Mouse (Mus musculus) hindbrain, embryonic 15.5 days (tissue): Measurements from ENCODE around the gene Hif3a. TPM values are rescaled to one million over a fixed set of nuclear protein-coding genes. Genes with fewer than 3 reads are reported as not detected.
A peak's percentile ranks its signal among the peaks of the same experiment; 100 is the strongest.

Experiments
- ATAC-seq: fragments of 200-750 bp; cut with Nextera tagmentation; 2 replicates; pipeline ENCODE4 v1.8.0; 2017; ENCODE audit warnings: low read depth, moderate number of reproducible peaks, moderate TSS enrichment; ENCODE audit not compliant: low FRiP score
- H3K27ac ChIP-seq: fragments of 300-500 bp; sonication (generic); replicated peaks from 2 replicates; pipeline ENCODE4 v1.5.1; 2015; ENCODE audit warnings: mild to moderate bottlenecking, inconsistent platforms
- H3K27me3 ChIP-seq: fragments of 300-500 bp; sonication (generic); 2 replicates; pipeline ENCODE4 v1.6.1; 2015; ENCODE audit warnings: control low read depth, inconsistent platforms
- H3K36me3 ChIP-seq: fragments of 300-500 bp; sonication (generic); 2 replicates; pipeline ENCODE4 v1.6.1; 2015; ENCODE audit warnings: control low read depth, inconsistent platforms
- H3K4me1 ChIP-seq: fragments of 300-500 bp; sonication (generic); replicated peaks from 2 replicates; pipeline ENCODE4 v1.6.1; 2015; ENCODE audit warnings: control low read depth, inconsistent platforms
- H3K4me2 ChIP-seq: fragments of 300-500 bp; sonication (generic); 2 replicates; pipeline ENCODE4 v1.6.1; 2015; ENCODE audit warnings: moderate library complexity, mild to moderate bottlenecking, inconsistent platforms
- H3K4me3 ChIP-seq: fragments of 300-500 bp; sonication (generic); 2 replicates; pipeline ENCODE4 v1.5.1; 2015; ENCODE audit warnings: mild to moderate bottlenecking, inconsistent platforms
- H3K9ac ChIP-seq: fragments of 300-500 bp; sonication (generic); 2 replicates; pipeline ENCODE4 v1.6.1; 2015; ENCODE audit warnings: inconsistent platforms
- H3K9me3 ChIP-seq: fragments of 300-500 bp; sonication (generic); 2 replicates; pipeline ENCODE4 v1.6.1; 2016; ENCODE audit warnings: control low read depth, inconsistent platforms
- WGBS: fragments of 180-500 bp; shearing (Covaris S2); methylation state at CpG from one replicate; pipeline ENCODE4 v1.1.7; 2015; 5-methylcytosine and 5-hydroxymethylcytosine counted together
- polyA plus RNA-seq: library from polyadenylated mRNA; unstranded; fragments of >200 nt; fragmentation: Nextera tagmentation; extraction: Ambion mirVana; gene quantifications from 2 replicates; pipeline ENCODE4 v1.2.1, GENCODE M21; 2015

The Hif3a gene
- polyA plus RNA-seq, 1 experiment from 2014 or later, result 5.4 TPM

DNA sequence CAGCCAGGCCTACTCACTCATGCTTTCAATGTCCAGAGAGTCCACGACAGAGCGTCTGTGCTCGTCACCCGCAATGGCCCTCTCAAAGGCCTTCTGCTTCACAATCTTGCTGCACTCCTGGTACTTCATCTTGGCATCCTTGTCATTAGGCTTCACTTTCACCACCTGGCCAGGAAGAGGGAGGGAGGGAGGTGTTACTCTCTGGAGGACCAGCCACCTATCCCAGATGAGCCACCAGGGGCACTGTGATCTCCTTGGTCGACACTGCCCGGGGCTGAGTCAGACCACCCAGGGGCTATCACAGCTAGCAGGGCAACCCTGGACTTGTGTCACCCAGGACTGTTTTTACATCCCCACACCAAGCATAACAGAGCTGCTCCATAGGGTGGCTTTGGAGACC, 46.8 kb downstream of the Hif3a start:
- Histone ChIP-seq H3K27ac (no peak overlapping the region), H3K36me3 (peaks cover 69% of the 10 kb centered on the region), H3K9ac (no peak overlapping the region), H3K4me2 (no peak overlapping the region), H3K9me3 (no peaks in the 10 kb centered on the region), H3K4me3 (no peak overlapping the region), H3K27me3 (no peaks in the 10 kb centered on the region), H3K4me1 (peaks cover 19% of the 10 kb centered on the region)
- no peak for ATAC-seq
- 79% methylated on average over 6 of the region's 6 CpGs for WGBS

DNA sequence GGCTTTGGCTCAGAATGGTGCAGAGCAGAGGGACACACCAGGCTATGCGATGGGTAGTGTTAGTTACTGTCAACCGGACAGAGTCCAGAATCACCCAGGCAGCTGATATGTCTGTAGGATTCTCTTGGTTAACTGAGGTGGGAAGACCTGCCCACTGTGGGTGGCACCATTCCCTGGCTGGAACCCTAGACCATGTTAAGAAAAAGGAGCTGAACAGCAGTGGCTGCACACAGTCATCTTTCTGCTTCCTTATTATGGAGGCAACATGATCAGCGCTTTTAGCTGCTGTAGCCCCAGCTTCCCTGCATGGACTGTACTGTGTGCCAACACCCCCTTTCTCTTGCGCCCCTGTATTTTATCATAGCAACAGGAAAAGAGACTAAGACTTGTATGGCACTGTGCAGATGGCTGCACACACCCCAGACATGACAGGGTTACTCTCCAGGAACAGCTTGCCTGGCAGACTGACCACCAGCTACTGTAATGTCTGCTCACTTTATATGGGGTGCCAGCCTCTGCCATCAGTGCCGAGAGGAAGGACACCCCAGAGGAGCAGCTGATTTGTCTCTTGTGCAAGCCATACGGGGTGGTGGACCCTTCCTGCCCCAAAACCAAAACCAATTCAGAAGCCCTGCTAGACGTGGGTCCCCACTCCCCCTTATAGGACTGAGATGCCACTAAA, 50.2 kb downstream of the Hif3a start:
- WGBS, result 96% methylated on average over 7 of the region's 7 CpGs

DNA sequence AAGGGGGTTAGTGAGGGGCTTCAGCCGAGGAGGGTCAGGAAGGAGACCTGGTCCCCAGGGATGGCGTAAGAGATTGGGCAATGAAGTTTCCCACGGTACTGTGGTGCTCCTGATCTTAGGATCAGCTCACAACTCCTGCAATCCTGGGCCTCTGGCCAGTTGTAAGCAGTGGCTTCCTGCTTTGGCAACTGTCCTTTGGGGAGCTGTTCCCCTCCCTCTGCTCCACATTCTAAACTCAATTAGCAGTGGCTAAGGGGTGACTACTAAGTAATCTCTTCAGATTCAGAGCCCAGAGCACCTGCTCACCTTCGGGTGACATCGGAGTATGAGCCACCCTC, 52.2 kb downstream of the Hif3a start:
- no peak for ATAC-seq
- Histone ChIP-seq H3K4me2 (no peak overlapping the region), H3K9ac (no peak overlapping the region), H3K9me3 (no peaks in the 10 kb centered on the region), H3K27ac (no peak overlapping the region), H3K4me1 (no peaks in the 10 kb centered on the region), H3K36me3 (peaks cover 90% of the 10 kb centered on the region), H3K4me3 (no peak overlapping the region), H3K27me3 (no peaks in the 10 kb centered on the region)
- WGBS, result 89% methylated on average over 5 of the region's 5 CpGs

More for the DNA sequence above, 50.2 kb downstream of the Hif3a start:
- H3K4me1 ChIP-seq, result peaks cover 6% of the 10 kb centered on the region; the same call in 1 of the 2 replicates
- H3K27me3 ChIP-seq, result no peaks in the 10 kb centered on the region
- no peak overlapping the region for H3K9ac ChIP-seq
- H3K27ac ChIP-seq, result no peak overlapping the region
- H3K36me3 ChIP-seq, result peaks cover 85% of the 10 kb centered on the region
- no peak overlapping the region for H3K4me2 ChIP-seq
- ATAC-seq, result no peak
- no peaks in the 10 kb centered on the region for H3K9me3 ChIP-seq
- no peak overlapping the region for H3K4me3 ChIP-seq

DNA sequence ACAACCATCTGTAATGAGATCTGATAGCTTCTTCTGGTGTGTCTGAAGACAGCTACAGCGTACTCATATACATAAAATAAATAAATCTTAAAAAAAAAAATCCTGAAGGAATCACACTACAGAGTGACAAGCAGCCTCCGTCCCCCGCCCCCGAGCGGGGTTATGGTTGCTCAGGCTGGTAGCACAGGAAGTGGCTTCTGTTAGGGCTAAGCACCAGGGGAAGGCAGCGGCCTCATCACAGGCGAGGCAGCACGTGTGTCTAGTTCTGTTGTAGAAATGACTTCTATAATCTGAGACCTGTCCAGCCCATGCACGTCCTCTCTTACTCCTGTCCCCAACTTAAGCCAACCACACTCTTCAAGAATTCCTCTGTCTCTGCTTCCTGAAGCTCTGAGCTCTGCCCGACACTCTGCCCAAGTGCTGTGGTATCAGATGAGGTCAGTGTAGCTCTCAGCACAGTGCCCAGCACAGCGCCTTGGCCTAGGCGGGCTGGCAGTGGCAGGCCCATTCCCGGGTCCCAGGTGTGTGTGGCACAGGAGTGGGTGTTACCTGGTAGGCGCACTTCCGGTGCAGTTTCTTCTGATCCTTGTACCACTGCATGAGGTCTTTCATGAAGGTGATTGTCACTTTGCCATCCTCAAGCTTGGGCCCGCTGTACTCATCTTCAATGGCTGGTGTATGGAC, 52.8 kb downstream of the Hif3a start:
- Histone ChIP-seq H3K36me3 (peaks cover 86% of the 10 kb centered on the region), H3K27ac (no peak overlapping the region), H3K9me3 (no peaks in the 10 kb centered on the region), H3K27me3 (no peaks in the 10 kb centered on the region), H3K9ac (no peak overlapping the region), H3K4me2 (no peak overlapping the region), H3K4me1 (no peaks in the 10 kb centered on the region), H3K4me3 (no peak overlapping the region)
- WGBS, result 94% methylated on average over 16 of the region's 16 CpGs
- ATAC-seq, result no peak

DNA sequence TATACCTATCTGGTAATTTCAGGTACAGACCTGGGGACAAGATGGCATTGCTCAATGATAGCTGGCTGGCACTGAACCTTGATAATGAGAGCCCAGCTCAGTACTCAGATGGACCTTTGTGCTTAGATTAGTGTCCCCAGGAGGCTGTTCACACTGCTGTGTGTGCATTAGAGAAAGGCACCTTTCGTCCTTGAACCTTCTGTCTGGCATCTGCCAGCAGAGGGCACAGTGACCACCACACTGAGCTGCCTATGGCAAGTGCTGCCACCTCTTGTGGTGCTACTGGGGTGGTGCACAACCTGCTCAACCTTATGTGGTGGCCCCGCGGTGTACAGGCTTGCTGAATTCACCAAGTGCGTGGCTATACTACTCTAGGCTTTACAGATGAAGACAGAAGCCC, 54.9 kb downstream of the Hif3a start:
- no peak overlapping the region for H3K4me3 ChIP-seq
- no peaks in the 10 kb centered on the region for H3K27me3 ChIP-seq
- H3K27ac ChIP-seq, result no peak overlapping the region
- H3K9me3 ChIP-seq, result no peaks in the 10 kb centered on the region
- H3K4me1 ChIP-seq, result no peaks in the 10 kb centered on the region
- no peak overlapping the region for H3K9ac ChIP-seq
- no peak for ATAC-seq
- WGBS, result 76% methylated on average over 4 of the region's 4 CpGs
- H3K4me2 ChIP-seq, result no peak overlapping the region
- H3K36me3 ChIP-seq, result peaks cover 74% of the 10 kb centered on the region

DNA sequence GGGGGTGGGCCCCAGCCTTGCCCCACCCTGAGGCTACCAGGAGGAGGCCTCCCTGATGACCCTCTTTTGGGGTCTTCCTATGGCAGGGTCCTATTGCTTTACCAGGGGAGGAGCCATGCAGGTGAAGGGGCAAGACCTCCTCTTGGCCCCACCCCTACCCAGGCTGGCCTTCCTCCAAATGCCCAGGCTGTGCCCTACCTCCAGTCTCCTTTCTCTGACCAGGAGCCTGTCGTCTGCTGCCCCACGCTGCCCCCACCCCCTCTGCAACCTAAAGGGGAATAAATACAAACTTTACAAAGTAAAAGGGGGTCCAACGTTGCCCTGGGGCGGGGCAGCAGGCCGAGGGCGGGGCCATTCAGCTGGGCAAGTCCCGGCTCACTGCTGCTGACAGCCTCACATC, 57.5 kb downstream of the Hif3a start:
- Histone ChIP-seq H3K4me1 (0 out of 2 replicates have a peak, but pooled peaks cover 3% of the 10 kb centered on the region), H3K9ac (no peak overlapping the region), H3K4me3 (no peak overlapping the region), H3K9me3 (no peaks in the 10 kb centered on the region), H3K27me3 (no peaks in the 10 kb centered on the region), H3K4me2 (no peak overlapping the region), H3K27ac (no peak overlapping the region), H3K36me3 (peaks cover 49% of the 10 kb centered on the region)
- WGBS, result 91% methylated on average over 7 of the region's 7 CpGs
- no peak for ATAC-seq

DNA sequence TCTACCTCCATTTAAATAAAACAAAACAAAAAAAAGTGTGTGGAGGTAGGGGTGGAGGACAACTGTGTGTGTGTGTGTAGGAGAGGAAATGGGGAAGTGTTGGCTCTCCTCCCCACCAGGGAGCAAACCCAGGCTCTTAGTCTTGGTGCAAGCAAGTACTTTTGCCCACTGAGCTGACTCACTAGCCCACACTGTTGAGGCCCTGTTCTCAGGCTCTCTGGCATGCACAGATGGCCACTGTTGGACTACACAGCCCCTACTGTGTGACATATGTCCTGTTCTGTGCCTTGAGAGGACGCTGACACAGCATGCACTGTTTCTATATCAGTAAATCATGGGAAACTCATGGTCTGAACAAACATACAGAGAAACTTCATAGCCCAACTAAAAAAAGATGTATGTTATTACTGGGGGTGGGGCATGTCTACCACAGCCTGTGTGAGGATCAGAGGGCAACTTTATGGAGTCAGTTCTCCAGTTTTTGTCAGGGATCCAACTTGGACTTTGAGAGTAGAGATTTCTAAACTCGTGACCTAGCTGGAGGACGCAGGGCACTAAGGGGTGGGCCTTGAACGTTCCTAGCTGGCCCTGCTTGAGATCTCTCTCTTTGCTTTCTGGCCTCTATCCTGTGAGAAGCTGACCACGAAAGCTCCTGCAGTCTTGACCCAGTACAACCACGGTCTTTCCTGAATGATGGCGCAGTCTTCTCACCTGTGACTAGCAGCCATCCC, 58.8 kb downstream of the Hif3a start:
- no peak overlapping the region for H3K27ac ChIP-seq

DNA sequence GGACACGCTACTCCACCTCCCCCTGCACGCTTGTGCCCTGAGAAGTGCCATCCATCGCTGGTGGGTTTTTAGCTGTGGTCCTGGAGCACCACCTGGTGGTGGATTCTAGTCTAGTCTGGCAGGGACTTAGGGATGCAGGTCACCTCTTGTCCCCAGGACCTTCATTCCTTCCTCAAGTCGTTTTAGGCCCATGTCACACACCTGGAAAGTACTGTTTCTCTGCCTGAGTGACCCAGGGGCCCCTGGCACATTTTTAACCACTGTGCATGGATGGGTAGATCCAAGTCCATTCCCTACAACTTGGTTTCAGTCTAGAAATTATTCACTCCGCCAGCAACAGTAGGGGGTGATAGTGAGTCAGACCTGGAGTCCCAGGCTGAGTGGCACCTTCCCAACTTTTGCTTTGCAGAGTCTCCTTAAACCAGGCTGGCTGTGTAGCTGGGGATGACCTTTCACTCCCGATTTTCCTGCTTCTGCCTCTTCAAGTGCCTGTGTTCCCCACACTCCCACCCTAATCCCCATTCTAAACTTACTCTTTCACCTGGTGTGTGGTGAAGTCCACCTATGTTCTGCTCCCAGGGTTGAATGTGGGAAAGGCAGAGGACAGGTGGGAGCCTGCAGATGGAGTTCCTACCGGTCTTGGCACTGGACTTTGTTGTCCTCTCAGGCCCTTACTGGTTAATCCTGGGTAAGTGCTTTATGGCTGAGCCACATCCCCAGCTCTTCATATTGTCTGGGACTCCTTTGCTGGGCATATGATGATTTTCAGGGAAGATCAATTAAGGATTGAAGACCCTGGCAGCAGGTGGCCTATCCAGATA, 59.6 kb downstream of the Hif3a start:
- 9% methylated on average over 7 of the region's 7 CpGs for WGBS
- ATAC-seq, result peak; percentile 69
- Histone ChIP-seq H3K9me3 (no peaks in the 10 kb centered on the region), H3K4me1 (peaks cover 5% of the 10 kb centered on the region; the same call in 1 of the 2 replicates), H3K4me3 (no peak overlapping the region), H3K27me3 (no peaks in the 10 kb centered on the region), H3K36me3 (peaks cover 30% of the 10 kb centered on the region), H3K27ac (no peak overlapping the region), H3K9ac (no peak overlapping the region), H3K4me2 (no peak overlapping the region)

More for the DNA sequence above, 58.8 kb downstream of the Hif3a start:
- H3K4me3 ChIP-seq, result no peak overlapping the region
- ATAC-seq, result no peak
- H3K36me3 ChIP-seq, result peaks cover 37% of the 10 kb centered on the region
- H3K4me2 ChIP-seq, result no peak overlapping the region
- no peak overlapping the region for H3K9ac ChIP-seq
- no peaks in the 10 kb centered on the region for H3K27me3 ChIP-seq
- H3K9me3 ChIP-seq, result no peaks in the 10 kb centered on the region
- H3K4me1 ChIP-seq, result peaks cover 5% of the 10 kb centered on the region; the same call in 1 of the 2 replicates
- WGBS, result 77% methylated on average over 7 of the region's 7 CpGs

DNA sequence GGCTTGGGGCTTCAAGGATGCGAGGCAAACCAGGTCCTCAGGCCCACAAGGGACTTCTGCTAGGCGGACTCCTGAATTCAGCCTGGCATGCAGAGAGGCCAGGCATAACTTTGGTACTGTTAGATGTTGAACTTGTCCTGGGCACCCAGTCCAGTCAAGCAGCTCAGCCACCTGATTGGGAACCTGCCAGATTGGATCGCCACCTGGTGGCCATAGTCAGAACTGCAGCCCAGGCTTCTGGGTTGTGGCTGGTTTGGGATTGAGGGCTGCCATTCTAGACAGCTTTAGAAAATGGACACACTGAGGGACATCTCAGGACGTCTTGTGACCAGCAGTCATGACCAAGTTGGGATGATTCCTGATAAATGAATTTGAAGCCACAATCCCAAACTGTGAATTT, 62.6 kb downstream of the Hif3a start:
- H3K27ac ChIP-seq, result no peak overlapping the region
- ATAC-seq, result peak; percentile 10; the same call in 1 of the 2 replicates
- H3K27me3 ChIP-seq, result no peaks in the 10 kb centered on the region
- no peak overlapping the region for H3K4me2 ChIP-seq
- WGBS, result 28% methylated on average over 4 of the region's 4 CpGs
- peaks cover 8% of the 10 kb centered on the region for H3K36me3 ChIP-seq
- H3K4me3 ChIP-seq, result no peak overlapping the region
- H3K9ac ChIP-seq, result no peak overlapping the region
- peaks cover 15% of the 10 kb centered on the region; the same call in 1 of the 2 replicates for H3K4me1 ChIP-seq
- H3K9me3 ChIP-seq, result no peaks in the 10 kb centered on the region

DNA sequence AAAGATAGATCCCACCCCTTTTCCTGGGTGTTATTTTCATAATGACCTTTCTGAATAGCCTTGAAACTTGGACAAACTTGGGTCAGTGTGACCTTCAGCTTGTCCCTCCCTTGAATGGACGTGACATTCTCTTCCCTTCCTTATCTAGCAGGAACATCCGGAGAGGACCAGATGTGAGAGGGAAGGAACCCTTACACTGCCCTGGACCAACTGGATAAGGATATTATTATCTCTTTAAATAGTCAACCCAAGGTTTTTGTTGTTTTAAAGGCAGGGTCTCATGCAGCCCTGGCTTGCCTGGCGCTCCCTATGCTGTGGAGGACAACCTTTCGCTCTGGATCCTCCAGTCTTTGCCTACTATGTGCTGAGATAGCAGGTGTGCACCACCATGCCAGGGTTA, 63.0 kb downstream of the Hif3a start:
- no peak for ATAC-seq
- H3K36me3 ChIP-seq, result peaks cover 6% of the 10 kb centered on the region
- H3K9me3 ChIP-seq, result no peaks in the 10 kb centered on the region
- 72% methylated on average over 4 of the region's 4 CpGs for WGBS
- no peak overlapping the region for H3K4me3 ChIP-seq
- H3K27ac ChIP-seq, result no peak overlapping the region
- H3K9ac ChIP-seq, result no peak overlapping the region
- H3K4me1 ChIP-seq, result peaks cover 18% of the 10 kb centered on the region; the same call in 1 of the 2 replicates
- H3K27me3 ChIP-seq, result no peaks in the 10 kb centered on the region
- H3K4me2 ChIP-seq, result no peak overlapping the region

DNA sequence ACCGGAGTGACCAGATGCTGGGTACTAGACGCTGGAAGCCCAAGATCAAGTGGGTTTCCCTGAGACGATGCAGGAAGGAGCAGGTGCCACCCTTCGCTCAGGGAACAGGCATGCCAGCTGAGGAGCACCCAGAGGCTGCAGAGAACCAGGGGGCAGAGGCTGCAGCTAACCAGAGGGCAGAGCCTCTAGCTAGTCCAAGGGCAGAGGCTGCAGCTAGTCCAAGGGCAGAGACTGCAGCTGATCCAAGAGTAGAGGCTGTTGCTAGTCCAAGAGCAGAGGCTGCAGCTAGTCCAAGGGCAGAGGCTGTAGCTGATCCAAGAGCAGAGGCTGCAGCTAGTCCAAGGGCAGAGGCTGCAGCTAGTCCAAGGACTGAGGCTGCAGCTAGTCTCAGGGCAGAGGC, 66.9 kb downstream of the Hif3a start:
- Histone ChIP-seq H3K27ac (no peak overlapping the region), H3K36me3 (no peaks in the 10 kb centered on the region), H3K4me3 (peak overlapping the region; percentile 36), H3K9ac (no peak overlapping the region), H3K27me3 (no peaks in the 10 kb centered on the region), H3K4me2 (peak overlapping the region; percentile 44), H3K4me1 (peaks cover 43% of the 10 kb centered on the region), H3K9me3 (no peaks in the 10 kb centered on the region)
- WGBS, result 87% methylated on average over 4 of the region's 4 CpGs
- no peak for ATAC-seq
